ENCODE assay signal across 9 mouse cellular contexts in the genomic region with DNA sequence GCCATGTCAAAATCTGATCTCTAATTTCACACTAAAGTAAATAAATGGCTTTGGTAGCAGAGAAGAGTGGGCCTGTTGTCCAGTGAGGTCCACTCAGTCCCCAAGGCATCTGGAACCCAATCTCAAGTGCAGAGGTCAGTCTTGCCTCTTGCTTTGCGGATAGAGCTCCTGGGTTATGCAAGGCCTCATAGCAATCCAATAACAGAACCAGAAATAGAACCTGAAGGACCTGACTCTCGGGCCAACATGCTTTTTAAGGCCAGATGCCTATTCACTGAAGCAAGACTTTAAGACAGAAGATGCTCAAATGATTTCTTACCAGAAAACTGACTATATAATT. TPM values are rescaled to one million over a fixed set of nuclear protein-coding genes. Genes with fewer than 3 reads are reported as not detected.
DNase-seq lines count a peak whose midpoint lies in the region; ATAC-seq lines count a peak whose summit lies in the region.
"Had no signal": no experiment of that assay in that cellular context is flagged by ENCODE, and none has a peak within 500 bp of the region (broad histone marks: within the 10 kb centered on the region; RNA-seq: fewer than 3 reads in every experiment).

No protein-coding gene starts in this region.

- WGBS in embryonic facial prominence, embryonic 14.5 days = 85% methylated on average over 2 of the region's 2 CpGs
- 71% methylated on average over 2 of the region's 2 CpGs for WGBS in hindbrain, embryonic 13.5 days
- 59% methylated on average over 2 of the region's 2 CpGs for WGBS in liver, embryonic 16.5 days (ENCODE audit: insufficient replicate concordance)
- 68% methylated on average over 2 of the region's 2 CpGs for WGBS in stomach, embryonic 14.5 days

- DNase-seq in kidney, adult 11 months = peak; percentile 53
- DNase-seq in kidney, postnatal 10 days = no peak
- no peak for DNase-seq in embryonic facial prominence, embryonic 14.5 days (ENCODE audit: low spot score)
- DNase-seq in retina, postnatal 1 day = no peak
- DNase-seq in right cerebral cortex, postnatal 10 days (ENCODE audit: low spot score in 2 of 2) = no peak

- no peak overlapping the region for H3K27ac ChIP-seq in embryonic facial prominence, embryonic 14.5 days (replicated peaks; ENCODE audit: low read depth, low read length)
- H3K27ac ChIP-seq in hindbrain, embryonic 13.5 days = no peak overlapping the region
- peak overlapping the region; percentile 14; the same call in 1 of the 2 replicates for H3K27ac ChIP-seq in liver, embryonic 16.5 days (ENCODE audit: low read length)
- no peak overlapping the region for H3K27ac ChIP-seq in stomach, embryonic 14.5 days (ENCODE audit: low read length)

- H3K9ac ChIP-seq in embryonic facial prominence, embryonic 14.5 days (ENCODE audit: low read depth, low read length) = peak overlapping the region; percentile 25; the same call in 1 of the 2 replicates
- H3K9ac ChIP-seq in hindbrain, embryonic 13.5 days = no peak overlapping the region
- peak overlapping the region; percentile 37; the same call in 1 of the 2 replicates for H3K9ac ChIP-seq in liver, embryonic 16.5 days (ENCODE audit: low read depth, low read length)
- H3K9ac ChIP-seq in stomach, embryonic 14.5 days (replicated peaks; ENCODE audit: low read depth, low read length) = no peak overlapping the region

- H3K4me1 ChIP-seq in embryonic facial prominence, embryonic 14.5 days (ENCODE audit: control insufficient read depth, insufficient read depth, low read length) = peaks cover 3% of the 10 kb centered on the region; the same call in 1 of the 2 replicates
- peaks cover 15% of the 10 kb centered on the region for H3K4me1 ChIP-seq in hindbrain, embryonic 13.5 days (replicated peaks)
- peaks cover 13% of the 10 kb centered on the region for H3K4me1 ChIP-seq in liver, embryonic 16.5 days (ENCODE audit: control insufficient read depth, low read depth, low read length)
- no peaks in the 10 kb centered on the region for H3K4me1 ChIP-seq in stomach, embryonic 14.5 days (ENCODE audit: control insufficient read depth, insufficient read depth, low read length)

- no peaks in the 10 kb centered on the region for H3K9me3 ChIP-seq in embryonic facial prominence, embryonic 14.5 days (ENCODE audit: control insufficient read depth, low read length)
- no peaks in the 10 kb centered on the region for H3K9me3 ChIP-seq in hindbrain, embryonic 13.5 days
- no peaks in the 10 kb centered on the region for H3K9me3 ChIP-seq in liver, embryonic 16.5 days (replicated peaks; ENCODE audit: control insufficient read depth, low read length)
- H3K9me3 ChIP-seq in stomach, embryonic 14.5 days (ENCODE audit: control insufficient read depth, low read depth, low read length) = no peaks in the 10 kb centered on the region
- H3K9me3 ChIP-seq: G1E had no signal

- H3K27me3 ChIP-seq in embryonic facial prominence, embryonic 14.5 days (replicated peaks; ENCODE audit: control insufficient read depth, insufficient read depth, low read length) = no peaks in the 10 kb centered on the region
- H3K27me3 ChIP-seq in hindbrain, embryonic 13.5 days = no peaks in the 10 kb centered on the region
- H3K27me3 ChIP-seq in liver, embryonic 16.5 days (ENCODE audit: control insufficient read depth, insufficient read depth, low read depth, low read length) = no peaks in the 10 kb centered on the region
- H3K27me3 ChIP-seq in stomach, embryonic 14.5 days (ENCODE audit: control insufficient read depth, insufficient read depth, low read length) = no peaks in the 10 kb centered on the region

- peak overlapping the region; percentile 85 for H3K4me3 ChIP-seq in embryonic facial prominence, embryonic 14.5 days (ENCODE audit: low read depth, low read length)
- H3K4me3 ChIP-seq in hindbrain, embryonic 13.5 days = no peak overlapping the region
- peak overlapping the region; percentile 90; the same call in 1 of the 2 replicates for H3K4me3 ChIP-seq in liver, embryonic 16.5 days (ENCODE audit: low read depth, low read length)
- H3K4me3 ChIP-seq in stomach, embryonic 14.5 days (ENCODE audit: low read depth, low read length) = peak overlapping the region; percentile 80; the same call in 1 of the 2 replicates

- ATAC-seq in embryonic facial prominence, embryonic 14.5 days (ENCODE audit: low read depth) = no peak
- ATAC-seq in hindbrain, embryonic 13.5 days (ENCODE audit: low FRiP score) = peak; percentile 1
- ATAC-seq in liver, embryonic 16.5 days (ENCODE audit: low read depth) = no peak
- ATAC-seq in stomach, embryonic 14.5 days (ENCODE audit: insufficient number of reproducible peaks, insufficient read depth, low FRiP score, low read depth) = no peak

- no peaks in the 10 kb centered on the region for H3K36me3 ChIP-seq in embryonic facial prominence, embryonic 14.5 days (ENCODE audit: control insufficient read depth, insufficient read depth, low read length)
- H3K36me3 ChIP-seq in hindbrain, embryonic 13.5 days = no peaks in the 10 kb centered on the region
- no peaks in the 10 kb centered on the region for H3K36me3 ChIP-seq in liver, embryonic 16.5 days (ENCODE audit: control insufficient read depth, insufficient read depth)
- no peaks in the 10 kb centered on the region for H3K36me3 ChIP-seq in stomach, embryonic 14.5 days (ENCODE audit: control insufficient read depth, insufficient read depth, low read length)
- H3K36me3 ChIP-seq: G1E had no signal

- peak overlapping the region; percentile 89 for H3K4me2 ChIP-seq in embryonic facial prominence, embryonic 14.5 days (ENCODE audit: low read depth, low read length)
- peak overlapping the region; percentile 45 for H3K4me2 ChIP-seq in hindbrain, embryonic 13.5 days
- H3K4me2 ChIP-seq in liver, embryonic 16.5 days (ENCODE audit: low read depth, low read length) = peak overlapping the region; percentile 62
- H3K4me2 ChIP-seq in stomach, embryonic 14.5 days (replicated peaks; ENCODE audit: low read depth, low read length) = peak overlapping the region; percentile 35

RNA-seq across cellular contexts. Expression of a gene that starts 0.4 kb away (rescaled TPM):
- 4.9 and 6.3 TPM in 2 replicates for polyA plus RNA-seq in embryonic facial prominence, embryonic 14.5 days (2014; fragmentation: Nextera tagmentation; extraction: Ambion mirVana)
- polyA plus RNA-seq in hindbrain, embryonic 13.5 days (2015; fragmentation: Nextera tagmentation; extraction: Ambion mirVana) = 12.7 and 13.2 TPM in 2 replicates
- polyA plus RNA-seq in liver, embryonic 16.5 days (2015; fragmentation: Nextera tagmentation; extraction: Ambion mirVana) = 4.5 and 5.9 TPM in 2 replicates
- 10.6 and 13.8 TPM in 2 replicates for polyA plus RNA-seq in stomach, embryonic 14.5 days (2014; fragmentation: Nextera tagmentation; extraction: Ambion mirVana)

Comparison
In these comparisons a context has a peak if more than half of its experiments do, and no peak if none do; other contexts are left out.
1. H3K4me2 ChIP-seq: peak in every context shown above with its lines; median percentile 89 in embryonic facial prominence, embryonic 14.5 days; 62 in liver, embryonic 16.5 days; 45 in hindbrain, embryonic 13.5 days; 35 in stomach, embryonic 14.5 days.
2. H3K9ac ChIP-seq: peak in embryonic facial prominence, embryonic 14.5 days (single experiment) and liver, embryonic 16.5 days (single experiment); none in hindbrain, embryonic 13.5 days (single experiment) and stomach, embryonic 14.5 days (single experiment).